Mouse (Mus musculus) limb, embryonic 14.5 days (tissue): ENCODE data around the gene Pparg. TPM values are rescaled to one million over a fixed set of nuclear protein-coding genes. Genes with fewer than 3 reads are reported as not detected.

Source experiments
- ATAC-seq: fragments of 200-750 bp; cut with Nextera tagmentation; 2 replicates; pipeline ENCODE4 v1.8.0; 2017; ENCODE audit warnings: low read depth, moderate number of reproducible peaks, moderate TSS enrichment; ENCODE audit not compliant: low FRiP score
- DNase-seq: peaks from one replicate; pipeline ENCODE4 v3.0.0-alpha.2; 2015; ENCODE audit warnings: low spot score
- H3K27ac ChIP-seq: fragments of 300-500 bp; sonication (generic); replicated peaks from 2 replicates; pipeline ENCODE4 v1.5.1; 2014; ENCODE audit warnings: low read depth, mild to moderate bottlenecking, low read length, moderate library complexity, mixed read lengths
- H3K27me3 ChIP-seq: fragments of 300-500 bp; sonication (generic); 2 replicates; pipeline ENCODE4 v1.6.1; 2014; ENCODE audit warnings: low read length, mixed read lengths; ENCODE audit not compliant: control insufficient read depth, insufficient read depth
- H3K36me3 ChIP-seq: fragments of 300-500 bp; sonication (generic); 2 replicates; pipeline ENCODE4 v1.6.1; 2014; ENCODE audit warnings: mild to moderate bottlenecking, low read length, moderate library complexity, mixed read lengths; ENCODE audit not compliant: control insufficient read depth, insufficient read depth
- H3K4me1 ChIP-seq: fragments of 300-500 bp; sonication (generic); 2 replicates; pipeline ENCODE4 v1.6.1; 2014; ENCODE audit warnings: antibody characterized with exemption, low read length, mixed read lengths; ENCODE audit not compliant: control insufficient read depth, insufficient read depth
- H3K4me2 ChIP-seq: fragments of 300-500 bp; sonication (generic); replicated peaks from 2 replicates; pipeline ENCODE4 v1.6.1; 2014; ENCODE audit warnings: low read depth, mild to moderate bottlenecking, low read length, moderate library complexity; ENCODE audit not compliant: severe bottlenecking
- H3K4me3 ChIP-seq: fragments of 300-500 bp; sonication (generic); replicated peaks from 2 replicates; pipeline ENCODE4 v1.5.1; 2014; ENCODE audit warnings: low read length
- H3K9ac ChIP-seq: fragments of 300-500 bp; sonication (generic); 2 replicates; pipeline ENCODE4 v1.6.1; 2014; ENCODE audit warnings: mild to moderate bottlenecking, low read depth, low read length, moderate library complexity; ENCODE audit not compliant: severe bottlenecking
- H3K9me3 ChIP-seq: fragments of 300-500 bp; sonication (generic); 2 replicates; pipeline ENCODE4 v1.6.1; 2016; ENCODE audit warnings: low read length; ENCODE audit not compliant: control insufficient read depth
- POLR2A ChIP-seq: fragments of 200-500 bp; IDR thresholded peaks from 2 replicates; pipeline ENCODE4 v1.8.0; 2012; ENCODE audit warnings: inconsistent platforms, mild to moderate bottlenecking, moderate library complexity, borderline replicate concordance; ENCODE audit not compliant: insufficient read depth, insufficient read length; ENCODE audit errors: extremely low read depth
- WGBS: fragments of 180-500 bp; shearing (Covaris S2); extraction: QIAGEN DNeasy Blood & Tissue Kit; methylation state at CpG from one replicate; pipeline ENCODE4 v1.1.7; 2014; 5-methylcytosine and 5-hydroxymethylcytosine counted together
- polyA plus RNA-seq, 2 experiments: library from polyadenylated mRNA; depleted of rRNA in 1 of 2; stranded (reverse) in 1 of 2; unstranded in 1 of 2; fragments of >200 nt; fragmentation: Nextera tagmentation in 1 of 2; extraction: Ambion mirVana in 1 of 2; gene quantifications; 2 replicates each; pipeline versions ENCODE4 v1.2.1 to v1.2.3; 2012 to 2014

Gene Pparg
- 0.91 and 2.1 TPM in 2 replicates for polyA plus RNA-seq (2012; rRNA removed)
- 1.7 and 2.3 TPM in 2 replicates for polyA plus RNA-seq (2014; fragmentation: Nextera tagmentation; extraction: Ambion mirVana)

- WGBS = under 1% methylated on average over 63 of the region's 76 CpGs
These were observed at the start of gene Pparg for GRCm38 (mm10) chr6:115360776-115361605. Gene Pparg (plus strand): TSS chr6:115360951.

GRCm38 (mm10) chr6:115312780-115313179 is 48.0 kb upstream of the Pparg start:
- no peaks in the 10 kb centered on the region for H3K27me3 ChIP-seq
- DNase-seq = no peak
- no peak overlapping the region for H3K27ac ChIP-seq

More at GRCm38 (mm10) chr6:115360776-115361605, at the start of gene Pparg:
- Histone ChIP-seq H3K4me1 (no peaks in the 10 kb centered on the region), H3K9ac (peak within 1 kb of the TSS; percentile 56), H3K36me3 (no peaks in the 10 kb centered on the region), H3K9me3 (0 out of 2 replicates have a peak, but pooled peaks cover 4% of the 10 kb centered on the region), H3K27me3 (peaks cover 26% of the 10 kb centered on the region), H3K4me3 (peak within 1 kb of the TSS; percentile 54), H3K4me2 (peak within 1 kb of the TSS; percentile 99), H3K27ac (no peak within 1 kb of the TSS)
- ATAC-seq (peak; percentile 57), DNase-seq (no peak)
- no peak for TF ChIP-seq POLR2A

GRCm38 (mm10) chr6:115313235-115313738 is 47.5 kb upstream of the Pparg start:
- Histone ChIP-seq H3K9ac (no peak overlapping the region), H3K27ac (no peak overlapping the region), H3K36me3 (no peaks in the 10 kb centered on the region), H3K27me3 (no peaks in the 10 kb centered on the region), H3K4me1 (0 out of 2 replicates have a peak, but pooled peaks cover 2% of the 10 kb centered on the region), H3K4me3 (no peak overlapping the region), H3K4me2 (no peak overlapping the region), H3K9me3 (no peaks in the 10 kb centered on the region)
- no peak for TF ChIP-seq POLR2A
- 64% methylated on average over 9 of the region's 9 CpGs for WGBS
- ATAC-seq (no peak), DNase-seq (no peak)

More at GRCm38 (mm10) chr6:115312780-115313179, 48.0 kb upstream of the Pparg start:
- no peak overlapping the region for H3K4me2 ChIP-seq
- no peak overlapping the region for H3K4me3 ChIP-seq
- no peak overlapping the region for H3K9ac ChIP-seq
- no peaks in the 10 kb centered on the region for H3K36me3 ChIP-seq
- no peaks in the 10 kb centered on the region for H3K9me3 ChIP-seq
- ATAC-seq = no peak
- H3K4me1 ChIP-seq = 0 out of 2 replicates have a peak, but pooled peaks cover 2% of the 10 kb centered on the region
- TF ChIP-seq POLR2A = no peak
- WGBS = 72% methylated on average over 12 of the region's 12 CpGs

GRCm38 (mm10) chr6:115313910-115314309 is 46.8 kb upstream of the Pparg start:
- no peak for TF ChIP-seq POLR2A
- H3K36me3 ChIP-seq = no peaks in the 10 kb centered on the region
- no peaks in the 10 kb centered on the region for H3K27me3 ChIP-seq
- no peak overlapping the region for H3K4me2 ChIP-seq
- WGBS = 57% methylated on average over 7 of the region's 7 CpGs
- H3K4me3 ChIP-seq = no peak overlapping the region
- no peak overlapping the region for H3K9ac ChIP-seq
- DNase-seq (no peak), ATAC-seq (no peak)
- no peak overlapping the region for H3K27ac ChIP-seq
- H3K4me1 ChIP-seq = 0 out of 2 replicates have a peak, but pooled peaks cover 2% of the 10 kb centered on the region
- H3K9me3 ChIP-seq = no peaks in the 10 kb centered on the region

- no peaks in the 10 kb centered on the region for H3K9me3 ChIP-seq
- H3K36me3 ChIP-seq = no peaks in the 10 kb centered on the region
- no peak overlapping the region for H3K27ac ChIP-seq
- 0 out of 2 replicates have a peak, but pooled peaks cover 2% of the 10 kb centered on the region for H3K4me1 ChIP-seq
- 88% methylated on average over 4 of the region's 4 CpGs for WGBS
- no peaks in the 10 kb centered on the region for H3K27me3 ChIP-seq
- no peak for TF ChIP-seq POLR2A
- ATAC-seq (no peak), DNase-seq (no peak)
- no peak overlapping the region for H3K9ac ChIP-seq
- H3K4me2 ChIP-seq = no peak overlapping the region
- H3K4me3 ChIP-seq = no peak overlapping the region
These were observed 45.0 kb upstream of the Pparg start for GRCm38 (mm10) chr6:115315770-115316169.
